Mouse (Mus musculus) midbrain, embryonic 11.5 days (tissue): ENCODE results near the gene Pard3. TPM values are rescaled to one million over a fixed set of nuclear protein-coding genes. Genes with fewer than 3 reads are reported as not detected.

Source experiments
- ATAC-seq: fragments of 200-750 bp; cut with Nextera tagmentation; 2 replicates; pipeline ENCODE4 v1.8.0; 2017; ENCODE audit warnings: moderate TSS enrichment, moderate library complexity; ENCODE audit not compliant: low FRiP score
- DNase-seq: peaks from one replicate; pipeline ENCODE4 v3.0.0; 2015; ENCODE audit warnings: low spot score; ENCODE audit errors: missing footprints
- H3K27ac ChIP-seq: fragments of 300-500 bp; sonication (generic); 2 replicates; pipeline ENCODE4 v1.5.1; 2014; ENCODE audit warnings: low read depth, low read length
- H3K27me3 ChIP-seq: fragments of 300-500 bp; sonication (generic); 2 replicates; pipeline ENCODE4 v1.6.1; 2014; ENCODE audit warnings: mild to moderate bottlenecking, low read length, moderate library complexity, mixed read lengths; ENCODE audit not compliant: control insufficient read depth, insufficient read depth
- H3K36me3 ChIP-seq: fragments of 300-500 bp; sonication (generic); 2 replicates; pipeline ENCODE4 v1.6.1; 2014; ENCODE audit warnings: mild to moderate bottlenecking, low read length, moderate library complexity, mixed read lengths; ENCODE audit not compliant: control insufficient read depth, insufficient read depth
- H3K4me1 ChIP-seq: fragments of 300-500 bp; sonication (generic); 2 replicates; pipeline ENCODE4 v1.6.1; 2014; ENCODE audit warnings: low read length; ENCODE audit not compliant: control insufficient read depth, insufficient read depth
- H3K4me2 ChIP-seq: fragments of 300-500 bp; sonication (generic); 2 replicates; pipeline ENCODE4 v1.6.1; 2014; ENCODE audit warnings: mild to moderate bottlenecking, moderate library complexity
- H3K4me3 ChIP-seq: fragments of 300-500 bp; sonication (generic); 2 replicates; pipeline ENCODE4 v1.5.1; 2014; ENCODE audit warnings: low read depth, low read length
- H3K9ac ChIP-seq: fragments of 300-500 bp; sonication (generic); 2 replicates; pipeline ENCODE4 v1.6.1; 2014; ENCODE audit warnings: low read length
- H3K9me3 ChIP-seq: fragments of 300-500 bp; sonication (generic); 2 replicates; pipeline ENCODE4 v1.6.1; 2016; ENCODE audit warnings: low read length; ENCODE audit not compliant: control insufficient read depth
- WGBS: fragments of 180-500 bp; shearing (Covaris S2); extraction: QIAGEN DNeasy Blood & Tissue Kit; methylation state at CpG from one replicate; pipeline ENCODE4 v1.1.7; 2014; 5-methylcytosine and 5-hydroxymethylcytosine counted together
- polyA plus RNA-seq: library from polyadenylated mRNA; unstranded; fragments of >200 nt; fragmentation: Nextera tagmentation; extraction: Ambion mirVana; gene quantifications from 2 replicates; pipeline ENCODE4 v1.2.1, GENCODE M21; 2014

Gene Pard3
- polyA plus RNA-seq, 1 experiment from 2014 or later, result 30.4 TPM

DNA sequence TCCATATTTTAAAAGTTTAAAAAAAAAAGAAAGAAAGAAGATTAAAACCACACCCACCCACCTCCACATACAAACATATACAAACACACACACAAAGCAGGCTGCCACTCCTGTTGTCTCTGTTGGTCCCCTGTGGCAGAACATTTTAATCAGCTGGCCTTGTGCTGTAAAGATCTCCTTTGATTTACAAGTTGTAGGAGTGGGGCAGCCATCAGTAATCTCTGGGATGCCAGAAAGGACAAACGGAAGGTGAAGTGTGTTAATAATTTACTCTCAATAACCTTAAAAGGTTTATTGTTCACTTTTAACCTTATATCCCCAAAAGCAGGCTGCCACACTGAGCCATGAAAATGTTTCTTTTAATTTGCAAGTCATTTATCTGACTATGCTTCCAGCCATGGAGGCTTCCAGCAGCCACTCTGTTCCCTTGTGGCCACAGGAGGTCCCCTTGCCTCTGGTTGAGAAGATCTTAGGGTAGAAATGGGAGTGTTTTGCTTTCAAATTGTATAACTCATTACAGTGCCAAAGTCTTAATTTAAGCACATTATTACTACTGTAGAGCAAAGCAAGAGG is 448.4 kb downstream of the Pard3 start:
- no peak for DNase-seq
- WGBS, result 42% methylated on average over 1 of the region's 1 CpGs
- Histone ChIP-seq H3K9ac (no peak overlapping the region), H3K4me3 (no peak overlapping the region), H3K4me1 (peaks cover 2% of the 10 kb centered on the region; the same call in 1 of the 2 replicates), H3K4me2 (no peak overlapping the region), H3K27me3 (no peaks in the 10 kb centered on the region), H3K27ac (no peak overlapping the region), H3K9me3 (no peaks in the 10 kb centered on the region), H3K36me3 (no peaks in the 10 kb centered on the region)
- no peak for ATAC-seq

DNA sequence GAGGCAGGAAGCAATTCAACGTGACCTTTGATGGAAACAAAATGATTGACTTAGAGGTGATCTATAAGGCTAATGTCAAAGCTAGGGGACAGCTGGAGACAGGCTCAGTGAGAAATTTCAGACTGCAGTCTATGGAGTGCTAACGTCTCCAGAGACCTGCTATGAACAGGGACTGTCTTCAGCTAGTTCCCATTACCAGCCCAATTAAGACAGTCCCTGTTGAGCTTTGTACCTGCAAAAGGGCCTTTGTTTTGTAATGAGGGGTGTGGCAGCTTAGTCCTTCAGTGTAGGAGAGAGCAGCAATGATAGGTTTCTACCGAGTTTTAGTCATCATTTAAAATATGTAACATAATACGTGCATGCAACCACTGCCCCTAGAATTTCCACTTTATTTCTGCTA is 448.9 kb downstream of the Pard3 start:
- Histone ChIP-seq H3K9ac (no peak overlapping the region), H3K4me1 (peaks cover 2% of the 10 kb centered on the region; the same call in 1 of the 2 replicates), H3K27ac (no peak overlapping the region), H3K4me3 (no peak overlapping the region), H3K36me3 (no peaks in the 10 kb centered on the region), H3K9me3 (no peaks in the 10 kb centered on the region), H3K27me3 (no peaks in the 10 kb centered on the region), H3K4me2 (no peak overlapping the region)
- 60% methylated on average over 4 of the region's 4 CpGs for WGBS
- DNase-seq (no peak), ATAC-seq (no peak)

- whole genome bisulfite sequencing, result 88% methylated on average over 7 of the region's 7 CpGs
- ATAC-seq, result no peak
These were observed 451.4 kb downstream of the Pard3 start for GRCm38 (mm10) chr8:127514810-127515735.

DNA sequence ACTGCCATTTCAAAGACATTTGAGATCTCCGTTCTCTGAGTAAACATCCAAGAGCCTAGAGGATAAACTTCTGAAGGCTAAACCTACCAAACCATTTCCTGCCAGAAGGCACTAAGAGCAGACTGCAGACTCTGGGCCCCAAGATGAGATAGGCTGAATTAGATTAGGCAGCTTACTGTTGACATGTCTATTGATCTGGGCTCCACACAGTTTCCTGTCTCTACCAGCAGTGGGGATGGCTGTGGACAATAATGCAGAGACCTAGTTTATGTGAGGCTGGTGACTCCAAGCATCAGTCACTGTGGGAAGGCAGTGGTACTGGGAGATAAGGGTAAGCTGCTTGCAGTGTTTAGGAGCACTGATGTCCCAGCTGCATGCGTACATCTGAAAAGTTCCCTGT is 452.4 kb downstream of the Pard3 start:
- H3K4me1 ChIP-seq, result peaks cover 2% of the 10 kb centered on the region; the same call in 1 of the 2 replicates
- DNase-seq, result no peak

More at GRCm38 (mm10) chr8:127514810-127515735, 451.4 kb downstream of the Pard3 start:
- H3K36me3 ChIP-seq, result no peaks in the 10 kb centered on the region
- no peak for DNase-seq
- no peak overlapping the region for H3K4me2 ChIP-seq
- H3K27ac ChIP-seq, result no peak overlapping the region
- peaks cover 2% of the 10 kb centered on the region; the same call in 1 of the 2 replicates for H3K4me1 ChIP-seq
- no peak overlapping the region for H3K4me3 ChIP-seq
- H3K9ac ChIP-seq, result no peak overlapping the region
- H3K27me3 ChIP-seq, result no peaks in the 10 kb centered on the region
- H3K9me3 ChIP-seq, result no peaks in the 10 kb centered on the region

DNA sequence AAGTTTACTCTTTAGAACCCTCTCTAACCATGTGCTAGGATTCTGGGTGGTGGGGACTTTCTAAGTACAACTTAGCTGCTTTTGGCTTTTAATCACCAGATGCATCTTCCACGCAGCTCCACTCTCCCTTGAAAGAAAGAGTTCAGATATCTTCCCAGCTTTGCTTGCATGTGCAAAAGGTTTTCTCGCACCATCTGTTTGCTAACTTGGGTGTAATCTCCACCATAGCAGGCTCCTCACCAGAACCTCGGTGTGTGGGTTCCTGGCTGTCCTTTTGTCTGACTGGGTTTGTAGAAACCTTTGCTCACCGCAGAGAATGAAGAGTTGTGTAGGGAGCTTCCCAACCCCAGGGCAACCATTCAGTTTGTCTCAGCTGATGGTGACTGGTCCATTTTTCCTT is 462.0 kb downstream of the Pard3 start:
- Histone ChIP-seq H3K4me3 (no peak overlapping the region), H3K4me1 (no peaks in the 10 kb centered on the region), H3K27ac (no peak overlapping the region), H3K9ac (no peak overlapping the region), H3K4me2 (no peak overlapping the region), H3K36me3 (no peaks in the 10 kb centered on the region), H3K9me3 (no peaks in the 10 kb centered on the region), H3K27me3 (no peaks in the 10 kb centered on the region)
- ATAC-seq, result no peak
- DNase-seq, result no peak
- WGBS, result 85% methylated on average over 4 of the region's 4 CpGs

More for the DNA sequence above, 452.4 kb downstream of the Pard3 start:
- H3K4me3 ChIP-seq, result no peak overlapping the region
- no peaks in the 10 kb centered on the region for H3K27me3 ChIP-seq
- no peaks in the 10 kb centered on the region for H3K36me3 ChIP-seq
- H3K27ac ChIP-seq, result no peak overlapping the region
- no peaks in the 10 kb centered on the region for H3K9me3 ChIP-seq
- WGBS, result 79% methylated on average over 2 of the region's 2 CpGs
- no peak overlapping the region for H3K9ac ChIP-seq
- no peak overlapping the region for H3K4me2 ChIP-seq
- ATAC-seq, result no peak

GRCm38 (mm10) chr8:127528315-127528714 is 464.6 kb downstream of the Pard3 start:
- Histone ChIP-seq H3K4me3 (no peak overlapping the region), H3K4me2 (no peak overlapping the region), H3K27ac (no peak overlapping the region), H3K36me3 (no peaks in the 10 kb centered on the region), H3K4me1 (no peaks in the 10 kb centered on the region), H3K9me3 (no peaks in the 10 kb centered on the region), H3K27me3 (no peaks in the 10 kb centered on the region), H3K9ac (no peak overlapping the region)
- ATAC-seq (no peak), DNase-seq (no peak)
- WGBS, result 94% methylated on average over 2 of the region's 2 CpGs

- WGBS, result 85% methylated on average over 2 of the region's 2 CpGs
These were observed 466.1 kb downstream of the Pard3 start for GRCm38 (mm10) chr8:127529746-127530145.

GRCm38 (mm10) chr8:127531866-127532265 is 468.2 kb downstream of the Pard3 start:
- DNase-seq (no peak), ATAC-seq (no peak)
- Histone ChIP-seq H3K36me3 (no peaks in the 10 kb centered on the region), H3K9me3 (no peaks in the 10 kb centered on the region), H3K27me3 (no peaks in the 10 kb centered on the region), H3K4me3 (no peak overlapping the region), H3K4me1 (peaks cover 4% of the 10 kb centered on the region; the same call in 1 of the 2 replicates), H3K4me2 (no peak overlapping the region), H3K27ac (no peak overlapping the region), H3K9ac (no peak overlapping the region)
- WGBS, result 87% methylated on average over 3 of the region's 3 CpGs

More at GRCm38 (mm10) chr8:127529746-127530145, 466.1 kb downstream of the Pard3 start:
- no peak overlapping the region for H3K27ac ChIP-seq
- H3K27me3 ChIP-seq, result no peaks in the 10 kb centered on the region
- no peaks in the 10 kb centered on the region for H3K4me1 ChIP-seq
- H3K9ac ChIP-seq, result no peak overlapping the region
- no peaks in the 10 kb centered on the region for H3K9me3 ChIP-seq
- H3K4me3 ChIP-seq, result no peak overlapping the region
- no peak for DNase-seq
- H3K36me3 ChIP-seq, result no peaks in the 10 kb centered on the region
- no peak overlapping the region for H3K4me2 ChIP-seq
- no peak for ATAC-seq

DNA sequence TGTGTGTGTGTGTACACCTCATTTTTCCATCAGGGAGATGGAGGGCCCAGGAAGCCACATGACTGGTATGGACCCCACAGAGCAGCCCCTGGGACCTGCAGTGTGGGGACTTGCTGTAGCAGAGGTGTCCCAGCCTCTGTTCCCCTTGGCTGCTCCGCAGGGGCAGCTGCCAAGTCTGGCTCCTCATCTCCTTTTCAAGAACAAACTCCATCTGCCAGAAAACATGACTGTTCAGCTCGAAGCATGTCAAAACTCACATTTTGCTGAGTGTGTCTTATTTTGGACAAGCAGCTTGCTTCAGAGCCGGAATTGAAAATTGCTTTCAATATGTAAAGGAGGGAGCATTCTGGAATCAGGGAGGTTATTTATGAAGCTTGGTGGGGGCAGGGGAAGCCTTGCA is 471.1 kb downstream of the Pard3 start:
- no peak for ATAC-seq
- Histone ChIP-seq H3K4me2 (no peak overlapping the region), H3K27me3 (no peaks in the 10 kb centered on the region), H3K9ac (no peak overlapping the region), H3K4me3 (no peak overlapping the region), H3K27ac (no peak overlapping the region), H3K36me3 (no peaks in the 10 kb centered on the region), H3K9me3 (no peaks in the 10 kb centered on the region), H3K4me1 (peaks cover 4% of the 10 kb centered on the region; the same call in 1 of the 2 replicates)
- no peak for DNase-seq
- WGBS, result 73% methylated on average over 3 of the region's 3 CpGs
